Mouse (Mus musculus): ENCODE measurements around the gene Lyplal1. TPM values are rescaled to one million over a fixed set of nuclear protein-coding genes. Genes with fewer than 3 reads are reported as not detected.

Lyplal1 gene
- polyA plus RNA-seq, 1 experiment from 2014 or later: 16.2 TPM

- WGBS: 41% methylated on average over 5 of the region's 5 CpGs
Measured at GRCm38 (mm10) chr1:186119856-186120255, 2.7 kb upstream of the Lyplal1 start.

GRCm38 (mm10) chr1:186116086-186116600 lies 967 bp downstream of the Lyplal1 start:
- 65% methylated on average over 7 of the region's 7 CpGs for whole genome bisulfite sequencing
- H3K9ac ChIP-seq (replicated peaks): no peak overlapping the region
- no peak for ATAC-seq (ENCODE audit: low FRiP score)
- H3K4me3 ChIP-seq (replicated peaks): peak overlapping the region; percentile 80
- peak overlapping the region; percentile 79 for H3K4me2 ChIP-seq
- no peaks in the 10 kb centered on the region for H3K27me3 ChIP-seq (replicated peaks)
- H3K36me3 ChIP-seq: 0 out of 2 replicates have a peak, but pooled peaks cover 6% of the 10 kb centered on the region
- peaks cover 16% of the 10 kb centered on the region for H3K4me1 ChIP-seq
- H3K27ac ChIP-seq (replicated peaks): peak overlapping the region; percentile 93
- H3K9me3 ChIP-seq (replicated peaks): no peaks in the 10 kb centered on the region

More at GRCm38 (mm10) chr1:186119856-186120255, 2.7 kb upstream of the Lyplal1 start:
- ATAC-seq (ENCODE audit: low FRiP score): no peak
- no peak overlapping the region for H3K27ac ChIP-seq (replicated peaks)
- peaks cover 16% of the 10 kb centered on the region for H3K4me1 ChIP-seq
- H3K9me3 ChIP-seq (replicated peaks): no peaks in the 10 kb centered on the region
- H3K27me3 ChIP-seq (replicated peaks): no peaks in the 10 kb centered on the region
- no peak overlapping the region for H3K4me2 ChIP-seq
- no peak overlapping the region for H3K9ac ChIP-seq (replicated peaks)
- H3K4me3 ChIP-seq (replicated peaks): no peak overlapping the region
- no peaks in the 10 kb centered on the region for H3K36me3 ChIP-seq

GRCm38 (mm10) chr1:186102313-186102712 lies 14.8 kb downstream of the Lyplal1 start:
- H3K36me3 ChIP-seq: no peaks in the 10 kb centered on the region
- H3K27me3 ChIP-seq (replicated peaks): no peaks in the 10 kb centered on the region
- H3K4me2 ChIP-seq: no peak overlapping the region
- no peaks in the 10 kb centered on the region for H3K4me1 ChIP-seq
- ATAC-seq (ENCODE audit: low FRiP score): no peak
- WGBS: 87% methylated on average over 8 of the region's 8 CpGs
- H3K4me3 ChIP-seq (replicated peaks): no peak overlapping the region
- no peak overlapping the region for H3K9ac ChIP-seq (replicated peaks)
- no peak overlapping the region for H3K27ac ChIP-seq (replicated peaks)
- H3K9me3 ChIP-seq (replicated peaks): no peaks in the 10 kb centered on the region

- ATAC-seq (ENCODE audit: low FRiP score): no peak
- H3K9ac ChIP-seq (replicated peaks): no peak overlapping the region
- H3K4me3 ChIP-seq (replicated peaks): no peak overlapping the region
- H3K36me3 ChIP-seq: no peaks in the 10 kb centered on the region
- no peaks in the 10 kb centered on the region for H3K27me3 ChIP-seq (replicated peaks)
- H3K4me1 ChIP-seq: 0 out of 2 replicates have a peak, but pooled peaks cover 2% of the 10 kb centered on the region
- no peaks in the 10 kb centered on the region for H3K9me3 ChIP-seq (replicated peaks)
- H3K4me2 ChIP-seq: no peak overlapping the region
- 70% methylated on average over 2 of the region's 2 CpGs for whole genome bisulfite sequencing
- no peak overlapping the region for H3K27ac ChIP-seq (replicated peaks)
Measured at GRCm38 (mm10) chr1:186066266-186066897, 50.7 kb downstream of the Lyplal1 start.

GRCm38 (mm10) chr1:186060041-186060440 lies 57.1 kb downstream of the Lyplal1 start:
- H3K4me2 ChIP-seq: no peak overlapping the region
- H3K36me3 ChIP-seq: no peaks in the 10 kb centered on the region
- no peaks in the 10 kb centered on the region for H3K9me3 ChIP-seq (replicated peaks)
- H3K27ac ChIP-seq (replicated peaks): no peak overlapping the region
- no peaks in the 10 kb centered on the region for H3K4me1 ChIP-seq
- no peaks in the 10 kb centered on the region for H3K27me3 ChIP-seq (replicated peaks)
- 90% methylated on average over 2 of the region's 2 CpGs for whole genome bisulfite sequencing
- no peak overlapping the region for H3K9ac ChIP-seq (replicated peaks)
- H3K4me3 ChIP-seq (replicated peaks): no peak overlapping the region
- ATAC-seq (ENCODE audit: low FRiP score): no peak

GRCm38 (mm10) chr1:186054227-186054626 lies 62.9 kb downstream of the Lyplal1 start:
- H3K27ac ChIP-seq (replicated peaks): no peak overlapping the region
- no peaks in the 10 kb centered on the region for H3K4me1 ChIP-seq
- WGBS: 79% methylated on average over 7 of the region's 7 CpGs
- H3K36me3 ChIP-seq: no peaks in the 10 kb centered on the region
- H3K4me2 ChIP-seq: no peak overlapping the region
- no peak for ATAC-seq (ENCODE audit: low FRiP score)
- no peak overlapping the region for H3K4me3 ChIP-seq (replicated peaks)
- no peaks in the 10 kb centered on the region for H3K9me3 ChIP-seq (replicated peaks)
- no peak overlapping the region for H3K9ac ChIP-seq (replicated peaks)
- H3K27me3 ChIP-seq (replicated peaks): no peaks in the 10 kb centered on the region

- Histone ChIP-seq H3K36me3 (no peaks in the 10 kb centered on the region), H3K27ac (replicated peaks) (no peak overlapping the region), H3K4me2 (no peak overlapping the region), H3K4me3 (replicated peaks) (no peak overlapping the region), H3K9ac (replicated peaks) (no peak overlapping the region), H3K4me1 (no peaks in the 10 kb centered on the region), H3K27me3 (replicated peaks) (no peaks in the 10 kb centered on the region), H3K9me3 (replicated peaks) (no peaks in the 10 kb centered on the region)
- WGBS: 89% methylated on average over 12 of the region's 12 CpGs
- ATAC-seq (ENCODE audit: low FRiP score): no peak
Measured at GRCm38 (mm10) chr1:186053280-186054043, 63.6 kb downstream of the Lyplal1 start.

GRCm38 (mm10) chr1:186043709-186044452 lies 73.2 kb downstream of the Lyplal1 start:
- Histone ChIP-seq H3K36me3 (no peaks in the 10 kb centered on the region), H3K27me3 (replicated peaks) (no peaks in the 10 kb centered on the region), H3K4me2 (no peak overlapping the region), H3K9ac (replicated peaks) (no peak overlapping the region), H3K27ac (replicated peaks) (no peak overlapping the region), H3K4me3 (replicated peaks) (no peak overlapping the region), H3K4me1 (peaks cover 4% of the 10 kb centered on the region; the same call in 1 of the 2 replicates), H3K9me3 (replicated peaks) (no peaks in the 10 kb centered on the region)
- ATAC-seq (ENCODE audit: low FRiP score): no peak
- whole genome bisulfite sequencing: 50% methylated on average over 11 of the region's 11 CpGs

GRCm38 (mm10) chr1:186041841-186042240 lies 75.3 kb downstream of the Lyplal1 start:
- 48% methylated on average over 1 of the region's 1 CpGs for WGBS
- Histone ChIP-seq H3K9ac (replicated peaks) (no peak overlapping the region), H3K27ac (replicated peaks) (no peak overlapping the region), H3K4me3 (replicated peaks) (no peak overlapping the region), H3K4me2 (no peak overlapping the region), H3K9me3 (replicated peaks) (no peaks in the 10 kb centered on the region), H3K27me3 (replicated peaks) (no peaks in the 10 kb centered on the region), H3K36me3 (no peaks in the 10 kb centered on the region), H3K4me1 (peaks cover 4% of the 10 kb centered on the region; the same call in 1 of the 2 replicates)
- ATAC-seq (ENCODE audit: low FRiP score): no peak
